Comparison of ENCODE assay signal across 8 mouse cellular contexts in the genomic region with DNA sequence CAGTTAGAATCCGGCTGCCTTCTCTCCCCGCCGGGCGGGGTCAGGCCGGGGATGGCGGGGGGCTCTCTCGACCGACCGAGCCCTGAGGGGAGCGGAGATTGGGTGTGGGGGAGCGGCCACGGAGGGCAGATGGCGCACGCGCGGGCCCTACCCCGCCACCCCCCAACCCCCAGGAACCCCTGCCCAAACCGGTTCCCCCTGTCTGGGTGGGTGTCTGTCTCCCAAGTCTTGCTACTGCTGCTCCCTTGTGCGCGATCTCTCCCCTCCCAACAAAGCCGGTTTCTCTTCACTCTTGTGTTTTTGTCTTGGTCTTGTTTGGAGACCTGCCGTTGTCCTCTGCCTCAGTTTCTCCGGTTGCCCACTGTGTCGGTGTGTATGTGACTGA. TPM values are rescaled to one million over a fixed set of nuclear protein-coding genes. Genes with fewer than 3 reads are reported as not detected.
DNase-seq lines count a peak whose midpoint lies in the region; ATAC-seq and TF ChIP-seq lines count a peak whose summit lies in the region.

No protein-coding gene starts in this region.

- under 1% methylated on average over 23 of the region's 24 CpGs for WGBS in heart, embryonic 14.5 days
- WGBS in forebrain, embryonic 10.5 days: under 1% methylated on average over 22 of the region's 24 CpGs
- under 1% methylated on average over 18 of the region's 24 CpGs for WGBS in liver, embryonic 11.5 days
- under 1% methylated on average over 23 of the region's 24 CpGs for WGBS in stomach, postnatal 0 days

- H3K9me3 ChIP-seq in heart, embryonic 14.5 days (ENCODE audit: control insufficient read depth, low read length): no peaks in the 10 kb centered on the region
- H3K9me3 ChIP-seq in ES-E14 (ENCODE audit: control insufficient read depth, insufficient read depth, low read depth, low read length): no peaks in the 10 kb centered on the region
- H3K9me3 ChIP-seq in forebrain, embryonic 10.5 days: no peaks in the 10 kb centered on the region
- no peaks in the 10 kb centered on the region for H3K9me3 ChIP-seq in liver, embryonic 11.5 days (ENCODE audit: control insufficient read depth, low read length)
- no peaks in the 10 kb centered on the region for H3K9me3 ChIP-seq in stomach, postnatal 0 days (ENCODE audit: control insufficient read depth, low read length)

- TF ChIP-seq EP300 in stomach, postnatal 0 days (optimal IDR thresholded peaks at IDR 0.05): no peak

- peak overlapping the region; percentile 52 to 68; a peak in 3 of 4 replicates for H3K27ac ChIP-seq in heart, embryonic 14.5 days (replicated peaks in 1 of 2; ENCODE audit: control insufficient read depth in 1 of 2, insufficient read depth in 1 of 2, low read depth in 2 of 2, low read length in 2 of 2)
- peak overlapping the region; percentile 92 for H3K27ac ChIP-seq in ES-E14 (ENCODE audit: insufficient read depth, low read depth, low read length, poor library complexity, severe bottlenecking)
- H3K27ac ChIP-seq in forebrain, embryonic 10.5 days: peak overlapping the region; percentile 97
- peak overlapping the region; percentile 66; the same call in 1 of the 2 replicates for H3K27ac ChIP-seq in liver, embryonic 11.5 days (ENCODE audit: low read depth, low read length)
- H3K27ac ChIP-seq in stomach, postnatal 0 days (replicated peaks): peak overlapping the region; percentile 95

- H3K9ac ChIP-seq in heart, embryonic 14.5 days (ENCODE audit: low read length): peak overlapping the region; percentile 91
- H3K9ac ChIP-seq in ES-E14 (ENCODE audit: insufficient read depth, low read depth, low read length, poor library complexity, severe bottlenecking): peak overlapping the region; percentile 99
- peak overlapping the region; percentile 87 for H3K9ac ChIP-seq in liver, embryonic 11.5 days (ENCODE audit: low read depth, low read length)
- peak overlapping the region; percentile 97 for H3K9ac ChIP-seq in stomach, postnatal 0 days (ENCODE audit: low read length)

- no peaks in the 10 kb centered on the region for H3K27me3 ChIP-seq in heart, embryonic 14.5 days (ENCODE audit: control insufficient read depth, insufficient read depth, low read length)
- no peaks in the 10 kb centered on the region for H3K27me3 ChIP-seq in forebrain, embryonic 10.5 days (ENCODE audit: poor library complexity, severe bottlenecking)
- H3K27me3 ChIP-seq in liver, embryonic 11.5 days (replicated peaks; ENCODE audit: control insufficient read depth, insufficient read depth, low read length): no peaks in the 10 kb centered on the region
- no peaks in the 10 kb centered on the region for H3K27me3 ChIP-seq in stomach, postnatal 0 days (ENCODE audit: control insufficient read depth, insufficient read depth, low read length)

- H3K4me3 ChIP-seq in heart, embryonic 14.5 days (ENCODE audit: control insufficient read depth in 1 of 2, insufficient read depth in 1 of 2, low read depth in 1 of 2, low read length in 2 of 2): peak overlapping the region; percentile 76 to 92
- H3K4me3 ChIP-seq in ES-E14 (ENCODE audit: insufficient read depth in 1 of 2, low read depth in 1 of 2, low read length in 2 of 2, poor library complexity in 1 of 2, severe bottlenecking in 1 of 2): peak overlapping the region; percentile 97 to 99
- peak overlapping the region; percentile 98 for H3K4me3 ChIP-seq in forebrain, embryonic 10.5 days
- peak overlapping the region; percentile 94 for H3K4me3 ChIP-seq in liver, embryonic 11.5 days (ENCODE audit: low read depth, low read length)
- peak overlapping the region; percentile 93 for H3K4me3 ChIP-seq in stomach, postnatal 0 days (ENCODE audit: low read depth, low read length)

- in situ Hi-C loops in ES-E14 (cut with MboI; ENCODE audit: low sequenced_read_pairs in 2 of 2, unreplicated experiment in 2 of 2): no loop called here

- no peak for DNase-seq in heart, postnatal 25 days (ENCODE audit: low spot score)
- DNase-seq in ES-E14 (ENCODE audit: low read depth, low spot score): no peak
- DNase-seq in forebrain, embryonic 10.5 days (ENCODE audit: extremely low spot score, low spot score): no peak
- DNase-seq in liver, embryonic 11.5 days (ENCODE audit: low spot score): no peak
- no peak for DNase-seq in stomach, postnatal 0 days (ENCODE audit: low spot score)
- DNase-seq in layer of hippocampus, adult 8-10 months (ENCODE audit: low spot score in 2 of 2): no peak
- no peak for DNase-seq in cerebellum, postnatal 36 days

- no peak for TF ChIP-seq CTCF in stomach, postnatal 0 days (IDR thresholded peaks at IDR 0.05; ENCODE audit: low read depth)

- H3K36me3 ChIP-seq in heart, embryonic 14.5 days (ENCODE audit: control insufficient read depth, insufficient read depth, low read length): no peaks in the 10 kb centered on the region
- no peaks in the 10 kb centered on the region for H3K36me3 ChIP-seq in ES-E14 (ENCODE audit: control insufficient read depth, insufficient read depth, low read length, poor library complexity, severe bottlenecking)
- peaks cover 3% of the 10 kb centered on the region; the same call in 1 of the 2 replicates for H3K36me3 ChIP-seq in forebrain, embryonic 10.5 days (replicated peaks)
- H3K36me3 ChIP-seq in liver, embryonic 11.5 days (ENCODE audit: control insufficient read depth, insufficient read depth, low read length): no peaks in the 10 kb centered on the region
- H3K36me3 ChIP-seq in stomach, postnatal 0 days (ENCODE audit: control insufficient read depth, insufficient read depth, low read length): no peaks in the 10 kb centered on the region

- H3K4me1 ChIP-seq in heart, embryonic 14.5 days (ENCODE audit: control insufficient read depth in 2 of 2, insufficient read depth in 2 of 2, low read length in 2 of 2): peaks cover 0 to 6% of the 10 kb centered on the region in 2 experiments; a peak in 2 of 4 replicates
- H3K4me1 ChIP-seq in ES-E14 (ENCODE audit: control insufficient read depth in 2 of 2, insufficient read depth in 2 of 2, low read length in 2 of 2, poor library complexity in 1 of 2): peaks cover 0 to 3% of the 10 kb centered on the region in 2 experiments; a peak in 1 of 4 replicates
- peaks cover 21% of the 10 kb centered on the region for H3K4me1 ChIP-seq in forebrain, embryonic 10.5 days
- peaks cover 2% of the 10 kb centered on the region; the same call in 1 of the 2 replicates for H3K4me1 ChIP-seq in liver, embryonic 11.5 days (replicated peaks; ENCODE audit: control insufficient read depth, insufficient read depth, low read length)
- peaks cover 3% of the 10 kb centered on the region; the same call in 1 of the 2 replicates for H3K4me1 ChIP-seq in stomach, postnatal 0 days (replicated peaks; ENCODE audit: control insufficient read depth, insufficient read depth)

- peak overlapping the region; percentile 63 for H3K4me2 ChIP-seq in heart, embryonic 14.5 days (ENCODE audit: low read length)
- peak overlapping the region; percentile 95 for H3K4me2 ChIP-seq in liver, embryonic 11.5 days
- peak overlapping the region; percentile 83 for H3K4me2 ChIP-seq in stomach, postnatal 0 days (replicated peaks; ENCODE audit: low read depth)

- ATAC-seq in heart, embryonic 14.5 days (ENCODE audit: insufficient number of reproducible peaks, insufficient read depth, low FRiP score, low read depth): peak; percentile 78
- ATAC-seq in liver, embryonic 11.5 days (replicated peaks; ENCODE audit: low FRiP score): peak; percentile 74
- ATAC-seq in stomach, postnatal 0 days (ENCODE audit: low FRiP score, low TSS enrichment): peak; percentile 83

- intact Hi-C loops in heart, postnatal 25 days (cut with DNase I): no loop called here

TF ChIP-seq in ES-E14, 5 proteins besides CTCF, POLR2A, EP300 and RAD21 (continues in another document):
- no peak for TF ChIP-seq ZC3H11A (IDR thresholded peaks at IDR 0.05; ENCODE audit: borderline replicate concordance, low read depth, low read length)
- TF ChIP-seq ZNF384 (IDR thresholded peaks at IDR 0.05; ENCODE audit: low read depth, low read length): no peak

RNA-seq across cellular contexts. Expression of gene Rabgap1, which starts 9.3 kb away (rescaled TPM):
- 34.1 and 40.6 TPM in 2 replicates for polyA plus RNA-seq in heart, embryonic 14.5 days (2014; fragmentation: Nextera tagmentation; extraction: Ambion mirVana)
- total RNA-seq in heart, postnatal 25 days (2021): 10 to 100 TPM; 40.8 to 46.5 TPM
- 40.2 and 41.0 TPM in 2 replicates for total RNA-seq in ES-E14 (2012; rRNA removed)
- 41.1 and 42.1 TPM in 2 replicates for polyA plus RNA-seq in forebrain, embryonic 10.5 days (2016; fragmentation: Nextera tagmentation; extraction: Ambion mirVana)
- 20.3 and 20.4 TPM in 2 replicates for polyA plus RNA-seq in liver, embryonic 11.5 days (2014; fragmentation: Nextera tagmentation; extraction: Ambion mirVana)
- polyA plus RNA-seq in stomach, postnatal 0 days (2015; fragmentation: Nextera tagmentation; extraction: Ambion mirVana): 17.3 and 17.4 TPM in 2 replicates
- total RNA-seq in layer of hippocampus, adult 8-10 months (2022): 100 to 1,000 TPM in 1 of 4 experiments, 10 to 100 TPM in 3; 85.8 to 106 (median 90.2) TPM

RNA-seq across cellular contexts. Expression of gene Zbtb6, which starts 9.4 kb away (rescaled TPM):
- 2.5 and 2.9 TPM in 2 replicates for polyA plus RNA-seq in heart, embryonic 14.5 days (2014; fragmentation: Nextera tagmentation; extraction: Ambion mirVana)
- 1 to 10 TPM; 4.2 to 4.8 TPM for total RNA-seq in heart, postnatal 25 days (2021)
- 8.0 and 10.8 TPM in 2 replicates for total RNA-seq in ES-E14 (2012; rRNA removed)
- polyA plus RNA-seq in forebrain, embryonic 10.5 days (2016; fragmentation: Nextera tagmentation; extraction: Ambion mirVana): 6.0 and 6.7 TPM in 2 replicates
- polyA plus RNA-seq in liver, embryonic 11.5 days (2014; fragmentation: Nextera tagmentation; extraction: Ambion mirVana): 4.0 and 4.4 TPM in 2 replicates
- polyA plus RNA-seq in stomach, postnatal 0 days (2015; fragmentation: Nextera tagmentation; extraction: Ambion mirVana): 3.1 and 3.2 TPM in 2 replicates
- 10 to 100 TPM; 12.3 to 16.7 (median 15.0) TPM for total RNA-seq in layer of hippocampus, adult 8-10 months (2022)

RNA-seq across cellular contexts. Expression of gene Zbtb26, which starts 9.4 kb away (rescaled TPM):
- polyA plus RNA-seq in heart, embryonic 14.5 days (2014; fragmentation: Nextera tagmentation; extraction: Ambion mirVana): 5.1 and 5.4 TPM in 2 replicates
- total RNA-seq in heart, postnatal 25 days (2021): 1 to 10 TPM; 4.3 to 6.3 TPM
- total RNA-seq in ES-E14 (2012; rRNA removed): 11.9 and 12.4 TPM in 2 replicates
- 9.8 and 11.0 TPM in 2 replicates for polyA plus RNA-seq in forebrain, embryonic 10.5 days (2016; fragmentation: Nextera tagmentation; extraction: Ambion mirVana)
- 7.6 and 7.7 TPM in 2 replicates for polyA plus RNA-seq in liver, embryonic 11.5 days (2014; fragmentation: Nextera tagmentation; extraction: Ambion mirVana)
- 1.7 and 1.9 TPM in 2 replicates for polyA plus RNA-seq in stomach, postnatal 0 days (2015; fragmentation: Nextera tagmentation; extraction: Ambion mirVana)
- total RNA-seq in layer of hippocampus, adult 8-10 months (2022): 10 to 100 TPM in 2 of 4 experiments, 1 to 10 TPM in 2; 9.8 to 14.7 (median 11.6) TPM

RNA-seq across cellular contexts. Expression of gene Rc3h2, which starts 29.7 kb away (rescaled TPM):
- polyA plus RNA-seq in heart, embryonic 14.5 days (2014; fragmentation: Nextera tagmentation; extraction: Ambion mirVana): 14.9 and 15.4 TPM in 2 replicates
- 10 to 100 TPM; 34.7 to 34.8 TPM for total RNA-seq in heart, postnatal 25 days (2021)
- 40.5 and 41.5 TPM in 2 replicates for total RNA-seq in ES-E14 (2012; rRNA removed)
- polyA plus RNA-seq in forebrain, embryonic 10.5 days (2016; fragmentation: Nextera tagmentation; extraction: Ambion mirVana): 17.9 and 20.5 TPM in 2 replicates
- 7.2 and 8.8 TPM in 2 replicates for polyA plus RNA-seq in liver, embryonic 11.5 days (2014; fragmentation: Nextera tagmentation; extraction: Ambion mirVana)
- polyA plus RNA-seq in stomach, postnatal 0 days (2015; fragmentation: Nextera tagmentation; extraction: Ambion mirVana): 5.5 and 5.7 TPM in 2 replicates
- total RNA-seq in layer of hippocampus, adult 8-10 months (2022): 10 to 100 TPM; 66.8 to 99.9 (median 86.4) TPM
